Mouse (Mus musculus) G1E (cell line): Measurements from ENCODE around the gene 1700067K01Rik.

ENCODE experiments used
- CTCF ChIP-seq: IDR thresholded peaks from 2 replicates; pipeline ENCODE4 v1.5.1; 2012; ENCODE audit warnings: low read depth, low read length, inconsistent platforms, mixed read lengths
- TAL1 ChIP-seq: conservative IDR thresholded peaks from 2 replicates; pipeline ENCODE4 v1.6.1; 2012; ENCODE audit warnings: low read depth, low read length, inconsistent platforms, mixed read lengths

GRCm38 (mm10) chr8:83996567-83997505, 4.5 kb upstream of the 1700067K01Rik start:
- TF ChIP-seq CTCF (no peak), TAL1 (no peak)
